Comparison of ENCODE assay signal across 9 mouse cellular contexts in the genomic region with DNA sequence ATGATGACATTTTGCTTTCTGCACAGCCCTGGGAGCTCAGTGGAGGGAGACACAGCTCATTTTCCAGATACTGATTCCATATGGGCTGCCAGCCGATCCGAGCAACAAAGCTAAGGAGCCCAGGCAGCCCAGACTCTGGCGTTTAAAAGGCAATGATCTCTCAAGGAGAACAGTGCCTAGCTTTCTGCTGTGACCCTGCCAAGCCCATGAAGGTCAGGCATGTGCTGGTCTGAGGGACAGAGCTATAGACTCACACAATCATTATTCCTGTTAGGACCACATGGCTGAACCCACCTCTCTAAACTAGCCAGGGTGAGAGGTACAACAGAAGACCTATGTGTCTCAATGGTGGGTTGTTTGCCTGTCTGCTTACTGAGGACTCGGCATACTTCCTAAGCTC. TPM values are rescaled to one million over a fixed set of nuclear protein-coding genes. Genes with fewer than 3 reads are reported as not detected.
DNase-seq lines count a peak whose midpoint lies in the region; ATAC-seq and TF ChIP-seq lines count a peak whose summit lies in the region.
"Had no signal": no experiment of that assay in that cellular context is flagged by ENCODE, and none has a peak within 500 bp of the region (broad histone marks: within the 10 kb centered on the region; RNA-seq: fewer than 3 reads in every experiment).

No protein-coding gene starts in this region.

- 14% methylated on average over 4 of the region's 4 CpGs for WGBS in forebrain, postnatal 0 days
- WGBS in neural tube, embryonic 12.5 days = 28% methylated on average over 4 of the region's 4 CpGs

- H3K27me3 ChIP-seq in forebrain, postnatal 0 days (ENCODE audit: insufficient read depth, low read length) = no peaks in the 10 kb centered on the region
- no peaks in the 10 kb centered on the region for H3K27me3 ChIP-seq in neural tube, embryonic 12.5 days (replicated peaks)

- 0 out of 2 replicates have a peak, but pooled peaks have one; percentile 17 for TF ChIP-seq CTCF in forebrain, postnatal 0 days (IDR thresholded peaks at IDR 0.05; ENCODE audit: low read depth)

- peak overlapping the region; percentile 23; the same call in 1 of the 2 replicates for H3K27ac ChIP-seq in forebrain, postnatal 0 days (ENCODE audit: low read depth, low read length)
- H3K27ac ChIP-seq in neural tube, embryonic 12.5 days = peak overlapping the region; percentile 70; the same call in 1 of the 2 replicates
- H3K27ac ChIP-seq: liver, embryonic 14.5 days had no signal

- H3K9me3 ChIP-seq in forebrain, postnatal 0 days (ENCODE audit: low read length) = no peaks in the 10 kb centered on the region
- H3K9me3 ChIP-seq in neural tube, embryonic 12.5 days = no peaks in the 10 kb centered on the region

- no peak overlapping the region for H3K9ac ChIP-seq in forebrain, postnatal 0 days
- 0 out of 2 replicates have a peak overlapping the region, but pooled peaks have one; percentile 26 for H3K9ac ChIP-seq in neural tube, embryonic 12.5 days
- H3K9ac ChIP-seq: liver, embryonic 14.5 days had no signal

- no peak overlapping the region for H3K4me3 ChIP-seq in forebrain, postnatal 0 days (ENCODE audit: low read depth, low read length)
- H3K4me3 ChIP-seq in neural tube, embryonic 12.5 days = no peak overlapping the region

- peak; percentile 62 to 85 for DNase-seq in adrenal gland, adult (ENCODE audit: inconsistent age in 2 of 2, low spot score in 1 of 2)
- no peak for DNase-seq in adrenal gland, postnatal 4 days (ENCODE audit: low spot score in 2 of 2)
- DNase-seq in layer of hippocampus, adult 18-20 months (ENCODE audit: low spot score in 2 of 2) = peak; percentile 14 to 45
- no peak for DNase-seq in layer of hippocampus, adult 11-12 months (ENCODE audit: low spot score)
- peak; percentile 53 for DNase-seq in forebrain, postnatal 0 days
- no peak for DNase-seq in thymus, postnatal 14 days

- H3K36me3 ChIP-seq in forebrain, postnatal 0 days (ENCODE audit: insufficient read depth) = 0 out of 2 replicates have a peak, but pooled peaks cover 4% of the 10 kb centered on the region
- no peaks in the 10 kb centered on the region for H3K36me3 ChIP-seq in neural tube, embryonic 12.5 days

- peak; percentile 76 for ATAC-seq in forebrain, postnatal 0 days
- peak; percentile 48; the same call in 1 of the 2 replicates for ATAC-seq in neural tube, embryonic 12.5 days (ENCODE audit: low FRiP score, low read depth)
- no peak for ATAC-seq in monocyte, adult 5-6 weeks (replicated peaks; ENCODE audit: insufficient number of reproducible peaks, low FRiP score, low TSS enrichment, poor library complexity, severe bottlenecking)

- peaks cover 12% of the 10 kb centered on the region; the same call in 1 of the 2 replicates for H3K4me1 ChIP-seq in forebrain, postnatal 0 days (ENCODE audit: insufficient read depth)
- peaks cover 33% of the 10 kb centered on the region for H3K4me1 ChIP-seq in neural tube, embryonic 12.5 days

- H3K4me2 ChIP-seq in forebrain, postnatal 0 days (ENCODE audit: low read depth) = no peak overlapping the region
- peak overlapping the region; percentile 35 for H3K4me2 ChIP-seq in neural tube, embryonic 12.5 days (replicated peaks)

RNA-seq across cellular contexts. Expression of a gene that starts 44.1 kb away (rescaled TPM):
- 10 to 100 TPM; 94.4 to 94.5 TPM for total RNA-seq in adrenal gland, postnatal 4 days (2021)
- total RNA-seq in layer of hippocampus, adult 18-20 months (2021) = 10 to 100 TPM; 61.4 to 63.7 TPM
- 53.4 and 60.3 TPM in 2 replicates for total RNA-seq in forebrain, postnatal 0 days (2014; rRNA removed)
- 43.4 and 47.0 TPM in 2 replicates for polyA plus RNA-seq in forebrain, postnatal 0 days (2015; fragmentation: Nextera tagmentation; extraction: Ambion mirVana)
- 55.9 and 61.5 TPM in 2 replicates for polyA plus RNA-seq in neural tube, embryonic 12.5 days (2016; fragmentation: Nextera tagmentation; extraction: Ambion mirVana)
- total RNA-seq in monocyte, adult 5-6 weeks (2017) = not detected in 3 replicates

Comparison
In these comparisons a context has a peak if more than half of its experiments do, and no peak if none do; other contexts are left out.
1. DNase-seq: peak in adrenal gland, adult (2 of 2), layer of hippocampus, adult 18-20 months (2 of 2) and forebrain, postnatal 0 days (single experiment); none in adrenal gland, postnatal 4 days (0 of 2), layer of hippocampus, adult 11-12 months (single experiment) and thymus, postnatal 14 days (single experiment).
2. RNA of a gene that starts 44.1 kb away (total RNA-seq): 94.4 to 94.5 TPM in adrenal gland, postnatal 4 days, 61.4 to 63.7 TPM in layer of hippocampus, adult 18-20 months and 53.4 to 60.3 TPM in forebrain, postnatal 0 days; not detected in monocyte, adult 5-6 weeks; every median in the first group is over 10 times any median in the second.